Mouse (Mus musculus) heart, postnatal 0 days (tissue): Measurements from ENCODE around the gene Iqce.

Source experiments
- CTCF ChIP-seq: IDR thresholded peaks from 2 replicates; pipeline ENCODE4 v1.5.1; 2016; ENCODE audit warnings: antibody characterized with exemption, control low read depth, low read depth
- EP300 ChIP-seq: IDR thresholded peaks from 2 replicates; pipeline ENCODE4 v1.6.1; 2016; ENCODE audit warnings: antibody characterized with exemption, low read depth

GRCm38 (mm10) chr5:140637058-140637410 lies 65.1 kb downstream of the Iqce start:
- TF ChIP-seq CTCF: no peak
- no peak for TF ChIP-seq EP300
